13 mouse cellular contexts compared by ENCODE assay signal in genomic region chr3:153692206-153692813, GRCm38 (mm10). TPM values are rescaled to one million over a fixed set of nuclear protein-coding genes. Genes with fewer than 3 reads are reported as not detected.
DNase-seq lines count a peak whose midpoint lies in the region; ATAC-seq lines count a peak whose summit lies in the region.
"Had no signal": no experiment of that assay in that cellular context is flagged by ENCODE, and none has a peak within 500 bp of the region (broad histone marks: within the 10 kb centered on the region; RNA-seq: fewer than 3 reads in every experiment).

No protein-coding gene starts in this region.

- no peak overlapping the region for H3K9ac ChIP-seq in heart, embryonic 15.5 days
- no peak overlapping the region for H3K9ac ChIP-seq in heart, embryonic 11.5 days (ENCODE audit: low read depth, low read length)
- no peak overlapping the region for H3K9ac ChIP-seq in neural tube, embryonic 13.5 days
- no peak overlapping the region for H3K9ac ChIP-seq in neural tube, embryonic 15.5 days (replicated peaks)
- no peak overlapping the region for H3K9ac ChIP-seq in stomach, embryonic 16.5 days (ENCODE audit: low read length)

- no peaks in the 10 kb centered on the region for H3K27me3 ChIP-seq in heart, embryonic 15.5 days
- H3K27me3 ChIP-seq in heart, embryonic 11.5 days (ENCODE audit: control insufficient read depth, insufficient read depth, low read length): no peaks in the 10 kb centered on the region
- H3K27me3 ChIP-seq in neural tube, embryonic 13.5 days: no peaks in the 10 kb centered on the region
- H3K27me3 ChIP-seq in neural tube, embryonic 15.5 days (replicated peaks): no peaks in the 10 kb centered on the region
- H3K27me3 ChIP-seq in stomach, embryonic 16.5 days (ENCODE audit: control insufficient read depth, insufficient read depth, low read length): no peaks in the 10 kb centered on the region

- H3K9me3 ChIP-seq in heart, embryonic 15.5 days (replicated peaks): no peaks in the 10 kb centered on the region
- H3K9me3 ChIP-seq in heart, embryonic 11.5 days (replicated peaks; ENCODE audit: control insufficient read depth, low read length): no peaks in the 10 kb centered on the region
- no peaks in the 10 kb centered on the region for H3K9me3 ChIP-seq in neural tube, embryonic 13.5 days
- H3K9me3 ChIP-seq in neural tube, embryonic 15.5 days (replicated peaks): no peaks in the 10 kb centered on the region
- H3K9me3 ChIP-seq in stomach, embryonic 16.5 days (replicated peaks; ENCODE audit: control insufficient read depth, low read length): no peaks in the 10 kb centered on the region

- no peaks in the 10 kb centered on the region for H3K36me3 ChIP-seq in heart, embryonic 15.5 days
- no peaks in the 10 kb centered on the region for H3K36me3 ChIP-seq in heart, embryonic 11.5 days (ENCODE audit: control insufficient read depth, insufficient read depth, low read length)
- H3K36me3 ChIP-seq in neural tube, embryonic 13.5 days: no peaks in the 10 kb centered on the region
- H3K36me3 ChIP-seq in neural tube, embryonic 15.5 days: no peaks in the 10 kb centered on the region
- no peaks in the 10 kb centered on the region for H3K36me3 ChIP-seq in stomach, embryonic 16.5 days (ENCODE audit: control insufficient read depth, insufficient read depth, low read length)

- no peak overlapping the region for H3K4me3 ChIP-seq in heart, embryonic 15.5 days
- H3K4me3 ChIP-seq in heart, embryonic 11.5 days (ENCODE audit: low read depth, low read length): no peak overlapping the region
- no peak overlapping the region for H3K4me3 ChIP-seq in neural tube, embryonic 13.5 days
- H3K4me3 ChIP-seq in neural tube, embryonic 15.5 days (replicated peaks): no peak overlapping the region
- H3K4me3 ChIP-seq in stomach, embryonic 16.5 days (replicated peaks; ENCODE audit: low read length): no peak overlapping the region

- DNase-seq in kidney, postnatal 14 days: peak; percentile 37
- DNase-seq in left cerebral cortex, adult 9 months (ENCODE audit: low spot score in 2 of 2): no peak
- no peak for DNase-seq in cerebellum, adult 9-11 months
- DNase-seq: gastrocnemius, postnatal 14 days; layer of hippocampus, adult 9-11 months; spleen, adult 18-20 months; thymus, postnatal 36 days had no signal

- peak overlapping the region; percentile 21 for H3K27ac ChIP-seq in heart, embryonic 15.5 days
- H3K27ac ChIP-seq in heart, embryonic 11.5 days (ENCODE audit: low read depth, low read length): no peak overlapping the region
- 0 out of 2 replicates have a peak overlapping the region, but pooled peaks have one; percentile 23 for H3K27ac ChIP-seq in neural tube, embryonic 13.5 days (replicated peaks)
- no peak overlapping the region for H3K27ac ChIP-seq in neural tube, embryonic 15.5 days (replicated peaks)
- peak overlapping the region; percentile 48 for H3K27ac ChIP-seq in stomach, embryonic 16.5 days (ENCODE audit: low read length)

- no peak overlapping the region for H3K4me2 ChIP-seq in heart, embryonic 15.5 days
- no peak overlapping the region for H3K4me2 ChIP-seq in heart, embryonic 11.5 days
- H3K4me2 ChIP-seq in neural tube, embryonic 13.5 days: no peak overlapping the region
- no peak overlapping the region for H3K4me2 ChIP-seq in neural tube, embryonic 15.5 days
- H3K4me2 ChIP-seq in stomach, embryonic 16.5 days (ENCODE audit: low read depth, low read length): no peak overlapping the region

- ATAC-seq in heart, embryonic 15.5 days (replicated peaks; ENCODE audit: insufficient number of reproducible peaks, insufficient read depth, low FRiP score, low read depth): no peak
- ATAC-seq in heart, embryonic 11.5 days (replicated peaks; ENCODE audit: insufficient number of reproducible peaks, low FRiP score, low TSS enrichment): no peak
- ATAC-seq in neural tube, embryonic 13.5 days (ENCODE audit: low read depth): no peak
- ATAC-seq in neural tube, embryonic 15.5 days (ENCODE audit: low FRiP score): no peak
- ATAC-seq in stomach, embryonic 16.5 days (ENCODE audit: insufficient read depth, low FRiP score): no peak
- ATAC-seq: CD4-positive, CD25-positive, alpha-beta regulatory T cell, adult 4 months had no signal

- WGBS in heart, embryonic 15.5 days: 54% methylated on average over 11 of the region's 11 CpGs
- WGBS in heart, embryonic 11.5 days (ENCODE audit: insufficient replicate concordance): 42% methylated on average over 11 of the region's 11 CpGs
- 73% methylated on average over 11 of the region's 11 CpGs for WGBS in neural tube, embryonic 13.5 days
- WGBS in neural tube, embryonic 15.5 days: 75% methylated on average over 11 of the region's 11 CpGs
- WGBS in stomach, embryonic 16.5 days: 56% methylated on average over 11 of the region's 11 CpGs

- peaks cover 33% of the 10 kb centered on the region for H3K4me1 ChIP-seq in heart, embryonic 15.5 days (replicated peaks)
- peaks cover 46% of the 10 kb centered on the region for H3K4me1 ChIP-seq in heart, embryonic 11.5 days (ENCODE audit: control insufficient read depth, insufficient read depth, low read length)
- peaks cover 36% of the 10 kb centered on the region for H3K4me1 ChIP-seq in neural tube, embryonic 13.5 days (replicated peaks)
- H3K4me1 ChIP-seq in neural tube, embryonic 15.5 days: peaks cover 21% of the 10 kb centered on the region
- peaks cover 26% of the 10 kb centered on the region for H3K4me1 ChIP-seq in stomach, embryonic 16.5 days (ENCODE audit: control insufficient read depth, insufficient read depth, low read length)

RNA-seq across cellular contexts. Expression of gene St6galnac3, which starts 32.7 kb away (rescaled TPM):
- 15.8 and 25.5 TPM in 2 replicates for polyA plus RNA-seq in heart, embryonic 15.5 days (2015; fragmentation: Nextera tagmentation; extraction: Ambion mirVana)
- 29.6 and 33.6 TPM in 2 replicates for polyA plus RNA-seq in heart, embryonic 11.5 days (2014; fragmentation: Nextera tagmentation; extraction: Ambion mirVana)
- polyA plus RNA-seq in neural tube, embryonic 13.5 days (2015; fragmentation: Nextera tagmentation; extraction: Ambion mirVana): 24.2 and 27.2 TPM in 2 replicates
- polyA plus RNA-seq in neural tube, embryonic 15.5 days (2015; fragmentation: Nextera tagmentation; extraction: Ambion mirVana): 23.0 and 23.5 TPM in 2 replicates
- polyA plus RNA-seq in stomach, embryonic 16.5 days (2015; fragmentation: Nextera tagmentation; extraction: Ambion mirVana): 32.4 and 34.9 TPM in 2 replicates

Comparison
In these comparisons a context has a peak if more than half of its experiments do, and no peak if none do; other contexts are left out.
1. H3K27ac ChIP-seq: peak in heart, embryonic 15.5 days (single experiment), neural tube, embryonic 13.5 days (single experiment) and stomach, embryonic 16.5 days (single experiment); none in heart, embryonic 11.5 days (single experiment) and neural tube, embryonic 15.5 days (single experiment).